Mouse (Mus musculus): Measurements from ENCODE around the gene Ly6g6d. TPM values are rescaled to one million over a fixed set of nuclear protein-coding genes. Genes with fewer than 3 reads are reported as not detected.
A peak's percentile ranks its signal among the peaks of the same experiment; 100 is the strongest.

Gene Ly6g6d
- polyA plus RNA-seq, 1 experiment from 2014 or later = 0.60 TPM

- Histone ChIP-seq H3K9me3 (ENCODE audit: low read length) (no peaks in the 10 kb centered on the region), H3K27me3 (ENCODE audit: insufficient read depth, low read length) (peaks cover 11% of the 10 kb centered on the region), H3K4me3 (ENCODE audit: low read depth, low read length) (peak within 1 kb of the TSS; percentile 59), H3K36me3 (replicated peaks; ENCODE audit: insufficient read depth, low read length) (peaks cover 43% of the 10 kb centered on the region), H3K4me1 (ENCODE audit: insufficient read depth) (peaks cover 19% of the 10 kb centered on the region), H3K9ac (replicated peaks) (peak within 1 kb of the TSS; percentile 64), H3K4me2 (ENCODE audit: low read depth, low read length) (peak within 1 kb of the TSS; percentile 96), H3K27ac (ENCODE audit: low read depth) (peak within 1 kb of the TSS; percentile 77)
- TF ChIP-seq CTCF (IDR thresholded peaks at IDR 0.05; ENCODE audit: low read depth) (peak; percentile 91), EP300 (IDR thresholded peaks at IDR 0.05; ENCODE audit: low read depth) (no peak)
- WGBS (ENCODE audit: insufficient replicate concordance) = 1% methylated on average over 57 of the region's 57 CpGs
- ATAC-seq (peak; percentile 80), DNase-seq (peak; percentile 89)
Observed at GRCm38 (mm10) chr17:35058911-35059892, 18.7 kb downstream of the Ly6g6d start, which contains the start of gene Ddah2. Gene Ddah2 (plus strand): TSS chr17:35059035.

GRCm38 (mm10) chr17:35058316-35058715, 19.5 kb downstream of the Ly6g6d start:
- no peak overlapping the region for H3K4me3 ChIP-seq (ENCODE audit: low read depth, low read length)

GRCm38 (mm10) chr17:35057090-35057489, 20.8 kb downstream of the Ly6g6d start:
- 47% methylated on average over 3 of the region's 3 CpGs for WGBS (ENCODE audit: insufficient replicate concordance)
- H3K9me3 ChIP-seq (ENCODE audit: low read length) = no peaks in the 10 kb centered on the region
- DNase-seq (no peak), ATAC-seq (no peak)
- no peaks in the 10 kb centered on the region for H3K27me3 ChIP-seq (ENCODE audit: insufficient read depth, low read length)
- no peak overlapping the region for H3K4me3 ChIP-seq (ENCODE audit: low read depth, low read length)
- H3K36me3 ChIP-seq (replicated peaks; ENCODE audit: insufficient read depth, low read length) = peaks cover 62% of the 10 kb centered on the region
- no peak overlapping the region for H3K4me2 ChIP-seq (ENCODE audit: low read depth, low read length)
- peaks cover 23% of the 10 kb centered on the region for H3K4me1 ChIP-seq (ENCODE audit: insufficient read depth)
- H3K27ac ChIP-seq (ENCODE audit: low read depth) = no peak overlapping the region
- no peak overlapping the region for H3K9ac ChIP-seq (replicated peaks)
- TF ChIP-seq CTCF (IDR thresholded peaks at IDR 0.05; ENCODE audit: low read depth) (no peak), EP300 (IDR thresholded peaks at IDR 0.05; ENCODE audit: low read depth) (no peak)

More at GRCm38 (mm10) chr17:35058316-35058715, 19.5 kb downstream of the Ly6g6d start:
- DNase-seq (no peak), ATAC-seq (no peak)
- H3K4me2 ChIP-seq (ENCODE audit: low read depth, low read length) = no peak overlapping the region
- no peak overlapping the region for H3K27ac ChIP-seq (ENCODE audit: low read depth)
- 66% methylated on average over 9 of the region's 9 CpGs for WGBS (ENCODE audit: insufficient replicate concordance)
- no peaks in the 10 kb centered on the region for H3K9me3 ChIP-seq (ENCODE audit: low read length)
- peaks cover 50% of the 10 kb centered on the region for H3K36me3 ChIP-seq (replicated peaks; ENCODE audit: insufficient read depth, low read length)
- TF ChIP-seq CTCF (IDR thresholded peaks at IDR 0.05; ENCODE audit: low read depth) = no peak
- no peak for TF ChIP-seq EP300 (IDR thresholded peaks at IDR 0.05; ENCODE audit: low read depth)
- no peak overlapping the region for H3K9ac ChIP-seq (replicated peaks)
- H3K27me3 ChIP-seq (ENCODE audit: insufficient read depth, low read length) = peaks cover 3% of the 10 kb centered on the region; the same call in 1 of the 2 replicates
- peaks cover 19% of the 10 kb centered on the region for H3K4me1 ChIP-seq (ENCODE audit: insufficient read depth)

- Histone ChIP-seq H3K27me3 (ENCODE audit: insufficient read depth, low read length) (no peaks in the 10 kb centered on the region), H3K27ac (ENCODE audit: low read depth) (no peak overlapping the region), H3K4me1 (ENCODE audit: insufficient read depth) (peaks cover 26% of the 10 kb centered on the region), H3K9ac (replicated peaks) (no peak overlapping the region), H3K4me3 (ENCODE audit: low read depth, low read length) (no peak overlapping the region), H3K4me2 (ENCODE audit: low read depth, low read length) (no peak overlapping the region), H3K9me3 (ENCODE audit: low read length) (no peaks in the 10 kb centered on the region), H3K36me3 (replicated peaks; ENCODE audit: insufficient read depth, low read length) (peaks cover 60% of the 10 kb centered on the region)
- ATAC-seq (no peak), DNase-seq (no peak)
- TF ChIP-seq EP300 (IDR thresholded peaks at IDR 0.05; ENCODE audit: low read depth) (no peak), CTCF (IDR thresholded peaks at IDR 0.05; ENCODE audit: low read depth) (no peak)
- WGBS (ENCODE audit: insufficient replicate concordance) = 90% methylated on average over 7 of the region's 7 CpGs
Observed at GRCm38 (mm10) chr17:35055691-35056495, 22.0 kb downstream of the Ly6g6d start.

GRCm38 (mm10) chr17:35052271-35052798, 25.5 kb downstream of the Ly6g6d start:
- Histone ChIP-seq H3K4me2 (ENCODE audit: low read depth, low read length) (peak overlapping the region; percentile 99), H3K9me3 (ENCODE audit: low read length) (no peaks in the 10 kb centered on the region), H3K36me3 (replicated peaks; ENCODE audit: insufficient read depth, low read length) (peaks cover 45% of the 10 kb centered on the region), H3K27ac (ENCODE audit: low read depth) (peak overlapping the region; percentile 98), H3K4me1 (ENCODE audit: insufficient read depth) (peaks cover 31% of the 10 kb centered on the region), H3K4me3 (ENCODE audit: low read depth, low read length) (peak overlapping the region; percentile 68), H3K27me3 (ENCODE audit: insufficient read depth, low read length) (no peaks in the 10 kb centered on the region), H3K9ac (replicated peaks) (peak overlapping the region; percentile 87)
- 82% methylated on average over 12 of the region's 12 CpGs for WGBS (ENCODE audit: insufficient replicate concordance)
- ATAC-seq = no peak
- DNase-seq = no peak
- TF ChIP-seq CTCF (IDR thresholded peaks at IDR 0.05; ENCODE audit: low read depth) (no peak), EP300 (IDR thresholded peaks at IDR 0.05; ENCODE audit: low read depth) (no peak)

All from liver, postnatal 0 days (tissue).